Mouse (Mus musculus) embryo, embryonic 11.5 days (tissue): Measurements from ENCODE around the gene Psmb6.
A peak's percentile ranks its signal among the peaks of the same experiment; 100 is the strongest.

Experiments
- DNase-seq: peaks from one replicate; pipeline ENCODE4 v3.0.0-alpha.2; 2012; ENCODE audit warnings: low read depth, low spot score

Gene Psmb6

GRCm38 (mm10) chr11:70525184-70525678 is at the start of gene Psmb6:
TSS of gene Psmb6 (plus strand) at chr11:70525367.
- peak; percentile 91 for DNase-seq

GRCm38 (mm10) chr11:70485498-70485897 is 39.7 kb upstream of the Psmb6 start:
- DNase-seq = no peak

GRCm38 (mm10) chr11:70487816-70488215 is 37.4 kb upstream of the Psmb6 start:
- no peak for DNase-seq

GRCm38 (mm10) chr11:70489138-70489537 is 36.0 kb upstream of the Psmb6 start:
- DNase-seq = no peak

- no peak for DNase-seq
Measured at GRCm38 (mm10) chr11:70489684-70490083, 35.5 kb upstream of the Psmb6 start.

GRCm38 (mm10) chr11:70499566-70500475 is 25.3 kb upstream of the Psmb6 start:
- no peak for DNase-seq

GRCm38 (mm10) chr11:70500476-70500812 is 24.7 kb upstream of the Psmb6 start:
- DNase-seq = no peak

- DNase-seq = no peak
Measured at GRCm38 (mm10) chr11:70502018-70502417, 23.1 kb upstream of the Psmb6 start.

GRCm38 (mm10) chr11:70504970-70505369 is 20.2 kb upstream of the Psmb6 start, which contains the start of gene Tm4sf5:
TSS of gene Tm4sf5 (plus strand) at chr11:70505244.
- DNase-seq = no peak

GRCm38 (mm10) chr11:70506385-70506784 is 18.8 kb upstream of the Psmb6 start:
- no peak for DNase-seq

- DNase-seq = no peak
Measured at GRCm38 (mm10) chr11:70506962-70507515, 18.1 kb upstream of the Psmb6 start.

- no peak for DNase-seq
Measured at GRCm38 (mm10) chr11:70509753-70510564, 15.2 kb upstream of the Psmb6 start.

- no peak for DNase-seq
Measured at GRCm38 (mm10) chr11:70511242-70511641, 13.9 kb upstream of the Psmb6 start.

GRCm38 (mm10) chr11:70511825-70512224 is 13.3 kb upstream of the Psmb6 start:
- no peak for DNase-seq

- DNase-seq = no peak
Measured at GRCm38 (mm10) chr11:70512709-70513342, 12.3 kb upstream of the Psmb6 start.

- DNase-seq = no peak
Measured at GRCm38 (mm10) chr11:70513520-70513919, 11.6 kb upstream of the Psmb6 start.

- DNase-seq = no peak
Measured at GRCm38 (mm10) chr11:70514288-70514687, 10.9 kb upstream of the Psmb6 start, which contains the start of gene Vmo1. TSS of gene Vmo1 (minus strand) at chr11:70514616.

- DNase-seq = no peak
Measured at GRCm38 (mm10) chr11:70516352-70516751, 8.8 kb upstream of the Psmb6 start.

GRCm38 (mm10) chr11:70518436-70518835 is 6.7 kb upstream of the Psmb6 start:
- no peak for DNase-seq

GRCm38 (mm10) chr11:70518923-70519322 is 6.2 kb upstream of the Psmb6 start, which contains the start of gene Gltpd2:
TSS of gene Gltpd2 (plus strand) at chr11:70519196.
- DNase-seq = no peak

GRCm38 (mm10) chr11:70520178-70520769 is 4.9 kb upstream of the Psmb6 start:
- no peak for DNase-seq
